Mouse (Mus musculus): Measurements from ENCODE around the gene Ppp3r1. TPM values are rescaled to one million over a fixed set of nuclear protein-coding genes. Genes with fewer than 3 reads are reported as not detected.

Gene Ppp3r1
- 100 to 1,000 TPM; 123 to 135 TPM for total RNA-seq (2021)
- long read RNA-seq, experiment 1, transcript Ppp3r1-201 (6 exons, 2,859 nt), result major isoform, 135 of 164 reads
- long read RNA-seq, experiment 1, partial matches to known transcripts, result 25 of 164 reads
- long read RNA-seq, experiment 1, other reads (novel, unspliced or antisense), result 4 of 164 reads
- long read RNA-seq, experiment 2, transcript Ppp3r1-201 (6 exons, 2,859 nt), result major isoform, 140 of 160 reads
- long read RNA-seq, experiment 2, partial matches to known transcripts, result 17 of 160 reads
- long read RNA-seq, experiment 2, other reads (novel, unspliced or antisense), result 3 of 160 reads

DNA sequence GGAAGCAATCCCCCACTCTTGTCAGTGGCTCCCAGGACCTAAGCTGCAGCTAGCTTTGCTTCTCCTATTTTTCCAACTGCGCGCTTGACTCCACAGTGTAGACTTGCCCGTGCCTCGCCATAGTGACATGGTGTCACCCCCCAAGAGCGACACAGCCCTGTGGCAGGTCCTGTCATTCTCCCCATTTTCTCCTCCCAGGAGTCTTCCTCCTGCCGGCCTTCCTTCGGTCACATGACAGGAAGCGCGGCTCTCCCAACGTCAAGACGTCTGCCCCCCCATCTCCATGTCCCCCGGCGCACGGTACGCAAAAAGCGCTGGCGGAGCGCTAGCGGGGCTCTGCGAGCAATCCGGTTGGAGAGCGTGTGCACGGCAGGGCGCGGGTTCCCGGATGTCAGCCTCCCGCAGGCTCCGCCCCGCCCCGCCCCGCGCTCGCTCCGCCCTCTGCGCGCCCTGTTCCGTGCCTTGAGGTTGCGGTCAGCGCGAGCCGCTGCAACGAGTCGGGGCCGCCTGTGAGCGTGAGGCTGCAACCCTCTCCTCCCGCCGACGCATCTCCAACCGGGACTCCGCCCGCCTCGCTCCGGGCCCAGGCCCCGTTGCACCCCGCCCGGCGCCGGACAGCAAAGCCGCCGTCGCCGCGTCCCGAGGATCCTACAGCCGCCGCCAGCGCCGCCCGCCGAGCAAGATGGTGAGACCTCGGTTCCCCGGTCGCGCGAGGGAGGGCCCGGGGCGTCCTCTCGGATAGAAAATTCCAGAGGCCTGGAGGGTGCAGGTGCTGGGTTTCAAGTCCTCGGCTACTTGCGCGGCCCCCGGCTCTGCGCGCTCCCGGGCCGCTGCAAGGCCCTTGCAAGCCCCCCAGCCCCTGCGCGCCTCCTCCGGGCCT, at the start of gene Ppp3r1:
TSS of gene Ppp3r1 (plus strand) at position 406 of the 880 bp plus-strand sequence.
- intact Hi-C loops (cut with DNase I), result loop anchor here (5.0 kb wide), 3 partner anchors 72 to 207 kb away; partner anchors contain the start of genes C1d and Fbxo48
- peak; percentile 99 for DNase-seq

DNA sequence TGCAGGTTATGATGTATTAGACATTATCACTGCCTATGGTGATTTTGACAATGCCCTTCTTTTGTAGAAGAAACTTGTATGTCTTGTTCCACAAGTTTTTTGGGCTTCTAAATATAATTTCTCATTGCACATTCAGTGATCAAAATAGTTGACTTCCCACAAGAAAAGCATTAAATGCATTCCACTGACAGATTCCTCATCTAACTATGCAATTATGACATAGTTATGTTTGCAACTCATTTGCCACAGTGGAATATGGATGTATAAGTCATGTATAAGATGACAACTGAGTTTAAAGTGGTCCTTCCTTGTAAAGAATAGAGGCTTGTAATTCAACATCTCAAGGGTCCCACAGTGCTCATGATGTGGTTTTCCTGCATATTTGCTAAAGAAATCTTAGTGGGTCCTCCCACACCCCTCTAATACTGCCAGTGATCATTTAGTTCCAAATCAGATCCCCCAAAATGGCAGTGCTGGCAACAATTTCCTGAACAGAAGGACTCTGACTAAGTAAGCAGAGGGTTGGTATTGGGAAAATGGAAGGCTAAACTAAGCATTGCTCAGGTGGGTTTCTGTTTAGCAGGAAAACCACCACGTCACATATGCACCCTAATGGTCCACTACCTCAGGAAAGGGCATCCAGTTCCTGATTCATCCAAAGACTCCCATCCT, 46.5 kb upstream of the Ppp3r1 start:
- Histone ChIP-seq H3K4me3 (no peak overlapping the region), H3K27ac (no peak overlapping the region)
- no peak for TF ChIP-seq CTCF (IDR thresholded peaks at IDR 0.05)
- intact Hi-C loops (cut with DNase I), result no loop called here
- no peak for DNase-seq

More for the DNA sequence above, at the start of gene Ppp3r1:
- 0 out of 2 replicates have a peak, but pooled peaks have one; percentile 1 for TF ChIP-seq CTCF (IDR thresholded peaks at IDR 0.05)
- peak within 1 kb of the TSS; percentile 93 for H3K27ac ChIP-seq
- peak within 1 kb of the TSS; percentile 99 for H3K4me3 ChIP-seq

GRCm38 (mm10) chr11:17126418-17126817, 32.6 kb upstream of the Ppp3r1 start:
- no peak for DNase-seq
- no peak for TF ChIP-seq CTCF (IDR thresholded peaks at IDR 0.05)
- H3K27ac ChIP-seq, result no peak overlapping the region
- no peak overlapping the region for H3K4me3 ChIP-seq
- intact Hi-C loops (cut with DNase I), result no loop called here

DNA sequence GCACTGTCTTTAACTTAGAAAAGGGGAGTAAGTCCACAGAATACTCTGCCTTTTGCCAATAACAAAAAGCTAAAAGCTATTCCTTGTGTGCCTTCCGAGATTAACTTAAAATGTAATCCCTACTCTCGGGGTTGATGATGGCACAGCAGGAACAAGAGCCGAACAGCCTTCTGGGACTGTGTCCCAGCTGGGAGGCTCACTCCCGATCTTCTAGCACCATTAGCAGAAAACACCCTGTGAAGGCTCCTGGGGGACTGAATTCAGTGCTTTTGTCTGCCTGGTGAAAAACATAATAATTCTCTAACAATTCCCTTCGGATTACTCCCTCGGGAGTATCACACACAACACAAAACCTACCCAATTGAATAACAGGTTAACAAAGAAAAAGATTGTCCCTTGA, 23.4 kb upstream of the Ppp3r1 start:
- no peak for TF ChIP-seq CTCF (IDR thresholded peaks at IDR 0.05)
- no peak for DNase-seq
- no peak overlapping the region for H3K27ac ChIP-seq
- intact Hi-C loops (cut with DNase I), result no loop called here
- no peak overlapping the region for H3K4me3 ChIP-seq

- no peak for DNase-seq
- H3K27ac ChIP-seq, result no peak overlapping the region
- intact Hi-C loops (cut with DNase I), result no loop called here
- no peak overlapping the region for H3K4me3 ChIP-seq
- no peak for TF ChIP-seq CTCF (IDR thresholded peaks at IDR 0.05)
Observed at GRCm38 (mm10) chr11:17138306-17139033, 20.6 kb upstream of the Ppp3r1 start.

DNA sequence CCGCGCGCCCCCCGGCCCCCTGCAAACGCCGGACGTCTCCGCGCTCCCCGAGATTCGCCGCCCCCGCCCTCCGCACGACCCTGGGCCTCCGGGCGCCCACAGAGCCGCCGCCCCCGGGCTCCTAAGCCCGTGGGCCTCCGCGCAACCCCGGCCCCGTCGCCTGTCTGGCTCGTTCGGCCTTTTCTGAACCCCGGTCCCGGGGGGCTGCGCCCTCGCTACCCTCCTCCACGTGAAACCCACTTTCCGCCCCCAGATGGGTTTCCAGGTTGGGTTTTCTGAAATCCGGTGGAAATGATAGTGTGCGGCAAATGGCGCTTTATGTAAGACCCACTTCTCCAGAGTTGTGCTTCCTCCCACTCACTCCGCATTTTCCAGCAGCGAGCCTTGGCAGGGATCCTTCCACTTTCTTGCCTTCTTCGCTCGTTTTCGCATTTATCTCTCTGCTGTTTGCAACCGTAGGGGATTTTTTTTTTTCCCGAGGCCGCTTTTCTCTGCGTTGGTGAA, 727 bp downstream of the Ppp3r1 start:
- intact Hi-C loops (cut with DNase I), result loop anchor here (1.0 to 5.0 kb wide), 4 partner anchors 52 to 207 kb away; partner anchors contain the start of genes C1d, Fbxo48 and Pno1
- Histone ChIP-seq H3K27ac (peak overlapping the region; percentile 93), H3K4me3 (peak overlapping the region; percentile 99)
- DNase-seq, result peak; percentile 60
- TF ChIP-seq CTCF (IDR thresholded peaks at IDR 0.05), result no peak

GRCm38 (mm10) chr11:17160242-17160641, 1.2 kb downstream of the Ppp3r1 start:
- Histone ChIP-seq H3K27ac (peak overlapping the region; percentile 93), H3K4me3 (peak overlapping the region; percentile 99)
- peak; percentile 79 for TF ChIP-seq CTCF (IDR thresholded peaks at IDR 0.05)
- peak; percentile 34 for DNase-seq
- intact Hi-C loops (cut with DNase I), result loop anchor here (1.0 kb wide), 1 partner anchor 51 kb away; the partner anchor contains the start of gene Pno1

- TF ChIP-seq CTCF (IDR thresholded peaks at IDR 0.05), result no peak
- 0 out of 2 replicates have a peak overlapping the region, but pooled peaks have one; percentile 16 for H3K27ac ChIP-seq
- intact Hi-C loops (cut with DNase I), result no loop called here
- no peak for DNase-seq
- H3K4me3 ChIP-seq, result no peak overlapping the region
Observed at GRCm38 (mm10) chr11:17163956-17164355, 4.9 kb downstream of the Ppp3r1 start.

DNA sequence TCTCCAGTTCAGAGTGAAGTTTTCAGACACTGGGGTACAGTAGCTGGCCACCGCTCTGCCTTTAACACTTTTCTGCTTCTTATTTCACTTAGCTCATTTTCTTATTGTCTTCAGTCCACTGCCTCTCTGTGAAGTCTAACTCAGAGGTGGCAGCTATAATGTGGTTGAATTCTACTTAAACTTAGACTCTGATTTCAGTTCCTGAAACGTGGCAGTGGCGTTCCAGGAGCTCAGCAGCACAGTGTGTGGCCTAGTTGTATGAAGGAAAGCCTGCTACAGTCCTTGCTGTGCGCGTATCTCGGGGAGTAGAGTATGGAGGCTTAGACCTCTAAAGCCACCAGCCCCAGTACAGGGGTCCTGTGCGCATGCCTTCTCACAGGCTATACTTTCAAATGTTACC, 7.6 kb downstream of the Ppp3r1 start:
- H3K4me3 ChIP-seq, result no peak overlapping the region
- no peak for DNase-seq
- no peak for TF ChIP-seq CTCF (IDR thresholded peaks at IDR 0.05)
- intact Hi-C loops (cut with DNase I), result no loop called here
- peak overlapping the region; percentile 31; the same call in 1 of the 2 replicates for H3K27ac ChIP-seq

DNA sequence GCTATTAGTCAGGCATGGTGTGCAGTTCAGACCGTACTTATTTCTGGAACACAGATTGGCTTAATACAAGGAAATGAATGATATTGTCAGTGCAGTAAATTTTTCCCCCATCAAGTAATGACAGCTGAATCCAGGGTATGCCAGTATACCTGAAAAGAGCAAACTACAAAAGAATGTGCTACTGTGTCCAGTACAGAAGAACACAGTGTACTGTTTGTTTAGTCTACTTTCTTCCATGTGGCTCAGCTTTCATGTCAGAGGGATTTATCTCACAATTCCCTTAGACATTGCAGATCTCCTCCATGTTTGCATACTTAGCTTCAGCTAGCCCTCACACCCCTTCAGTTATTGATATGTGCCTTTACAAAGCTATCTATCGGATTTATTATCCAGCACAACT, 10.2 kb downstream of the Ppp3r1 start:
- Histone ChIP-seq H3K27ac (peak overlapping the region; percentile 50), H3K4me3 (no peak overlapping the region)
- TF ChIP-seq CTCF (IDR thresholded peaks at IDR 0.05), result no peak
- intact Hi-C loops (cut with DNase I), result no loop called here
- no peak for DNase-seq

GRCm38 (mm10) chr11:17170938-17171729, 12.1 kb downstream of the Ppp3r1 start:
- DNase-seq, result no peak
- Histone ChIP-seq H3K27ac (peak overlapping the region; percentile 50; the same call in 1 of the 2 replicates), H3K4me3 (no peak overlapping the region)
- intact Hi-C loops (cut with DNase I), result no loop called here
- TF ChIP-seq CTCF (IDR thresholded peaks at IDR 0.05), result no peak
